Mouse (Mus musculus): ENCODE data around the gene Gpr19.

GRCm38 (mm10) chr6:134919511-134920189, 21.3 kb upstream of the Gpr19 start:
- TF ChIP-seq POLR2A (IDR thresholded peaks at IDR 0.05; ENCODE audit: low read depth, low read length) (no peak), CTCF (IDR thresholded peaks at IDR 0.05; ENCODE audit: extremely low read depth, insufficient read length, insufficient replicate concordance, low read depth, low read length) (no peak)

Data from small intestine, adult 2 months (tissue).